Mouse (Mus musculus) embryonic facial prominence, embryonic 13.5 days (tissue): ENCODE results near the gene Txn2. TPM values are rescaled to one million over a fixed set of nuclear protein-coding genes. Genes with fewer than 3 reads are reported as not detected.

Source experiments
- ATAC-seq: fragments of 200-750 bp; cut with Nextera tagmentation; 2 replicates; pipeline ENCODE4 v1.8.0; 2017; ENCODE audit warnings: low read depth; ENCODE audit not compliant: insufficient number of reproducible peaks, insufficient read depth, low FRiP score, low TSS enrichment
- H3K27ac ChIP-seq: fragments of 300-500 bp; sonication (generic); 2 replicates; pipeline ENCODE4 v1.5.1; 2015; ENCODE audit warnings: moderate library complexity, mild to moderate bottlenecking, inconsistent platforms
- H3K27me3 ChIP-seq: fragments of 300-500 bp; sonication (generic); 2 replicates; pipeline ENCODE4 v1.6.1; 2015; ENCODE audit warnings: mild to moderate bottlenecking, inconsistent platforms
- H3K36me3 ChIP-seq: fragments of 300-500 bp; sonication (generic); 2 replicates; pipeline ENCODE4 v1.6.1; 2015; ENCODE audit warnings: mild to moderate bottlenecking, inconsistent platforms
- H3K4me1 ChIP-seq: fragments of 300-500 bp; sonication (generic); 2 replicates; pipeline ENCODE4 v1.6.1; 2015; ENCODE audit warnings: inconsistent platforms
- H3K4me2 ChIP-seq: fragments of 300-500 bp; sonication (generic); 2 replicates; pipeline ENCODE4 v1.6.1; 2015; ENCODE audit warnings: moderate library complexity, mild to moderate bottlenecking, inconsistent platforms
- H3K4me3 ChIP-seq: fragments of 300-500 bp; sonication (generic); 2 replicates; pipeline ENCODE4 v1.5.1; 2015; ENCODE audit warnings: mild to moderate bottlenecking, inconsistent platforms
- H3K9ac ChIP-seq: fragments of 300-500 bp; sonication (generic); 2 replicates; pipeline ENCODE4 v1.6.1; 2015; ENCODE audit warnings: mild to moderate bottlenecking, inconsistent platforms
- H3K9me3 ChIP-seq: fragments of 300-500 bp; sonication (generic); 2 replicates; pipeline ENCODE4 v1.6.1; 2016; ENCODE audit warnings: inconsistent platforms
- WGBS: fragments of 180-500 bp; shearing (Covaris S2); methylation state at CpG from one replicate; pipeline ENCODE4 v1.1.7; 2015; ENCODE audit warnings: mixed read lengths; 5-methylcytosine and 5-hydroxymethylcytosine counted together
- polyA plus RNA-seq: library from polyadenylated mRNA; unstranded; fragments of >200 nt; fragmentation: Nextera tagmentation; extraction: Ambion mirVana; gene quantifications from 2 replicates; pipeline ENCODE4 v1.2.1, GENCODE M21; 2015

Txn2 gene
- polyA plus RNA-seq, 1 experiment from 2014 or later = 236 TPM

GRCm38 (mm10) chr15:77919441-77919840, 9.4 kb downstream of the Txn2 start:
- H3K4me3 ChIP-seq = no peak overlapping the region
- H3K27ac ChIP-seq = no peak overlapping the region
- ATAC-seq = no peak
- no peaks in the 10 kb centered on the region for H3K27me3 ChIP-seq
- H3K4me1 ChIP-seq = no peaks in the 10 kb centered on the region
- H3K4me2 ChIP-seq = no peak overlapping the region
- no peaks in the 10 kb centered on the region for H3K9me3 ChIP-seq
- no peak overlapping the region for H3K9ac ChIP-seq
- 93% methylated on average over 12 of the region's 12 CpGs for WGBS
- H3K36me3 ChIP-seq = peaks cover 96% of the 10 kb centered on the region

GRCm38 (mm10) chr15:77916851-77917544, 11.8 kb downstream of the Txn2 start:
- Histone ChIP-seq H3K27me3 (no peaks in the 10 kb centered on the region), H3K36me3 (peaks cover 78% of the 10 kb centered on the region)
- WGBS = 39% methylated on average over 8 of the region's 8 CpGs

GRCm38 (mm10) chr15:77915287-77915686, 13.5 kb downstream of the Txn2 start:
- ATAC-seq = no peak
- Histone ChIP-seq H3K36me3 (peaks cover 62% of the 10 kb centered on the region), H3K4me3 (no peak overlapping the region), H3K9me3 (no peaks in the 10 kb centered on the region), H3K27me3 (no peaks in the 10 kb centered on the region), H3K27ac (no peak overlapping the region), H3K4me1 (no peaks in the 10 kb centered on the region), H3K9ac (no peak overlapping the region), H3K4me2 (no peak overlapping the region)
- WGBS = 95% methylated on average over 4 of the region's 4 CpGs

More at GRCm38 (mm10) chr15:77916851-77917544, 11.8 kb downstream of the Txn2 start:
- no peak for ATAC-seq
- H3K9ac ChIP-seq = no peak overlapping the region
- H3K9me3 ChIP-seq = no peaks in the 10 kb centered on the region
- H3K4me2 ChIP-seq = no peak overlapping the region
- H3K4me3 ChIP-seq = no peak overlapping the region
- H3K4me1 ChIP-seq = no peaks in the 10 kb centered on the region
- H3K27ac ChIP-seq = no peak overlapping the region

- Histone ChIP-seq H3K27ac (no peak overlapping the region), H3K4me3 (no peak overlapping the region), H3K9ac (no peak overlapping the region), H3K4me2 (no peak overlapping the region), H3K4me1 (no peaks in the 10 kb centered on the region), H3K27me3 (no peaks in the 10 kb centered on the region), H3K36me3 (peaks cover 55% of the 10 kb centered on the region), H3K9me3 (no peaks in the 10 kb centered on the region)
- WGBS = 96% methylated on average over 3 of the region's 3 CpGs
- no peak for ATAC-seq
These were observed 14.3 kb downstream of the Txn2 start for GRCm38 (mm10) chr15:77914507-77914906.

- Histone ChIP-seq H3K36me3 (peaks cover 41% of the 10 kb centered on the region), H3K4me2 (no peak overlapping the region), H3K4me3 (no peak overlapping the region), H3K27me3 (no peaks in the 10 kb centered on the region), H3K4me1 (no peaks in the 10 kb centered on the region), H3K9ac (no peak overlapping the region), H3K27ac (no peak overlapping the region), H3K9me3 (no peaks in the 10 kb centered on the region)
- ATAC-seq = no peak
- WGBS = 85% methylated on average over 8 of the region's 8 CpGs
These were observed 15.8 kb downstream of the Txn2 start for GRCm38 (mm10) chr15:77913054-77913453.

DNA sequence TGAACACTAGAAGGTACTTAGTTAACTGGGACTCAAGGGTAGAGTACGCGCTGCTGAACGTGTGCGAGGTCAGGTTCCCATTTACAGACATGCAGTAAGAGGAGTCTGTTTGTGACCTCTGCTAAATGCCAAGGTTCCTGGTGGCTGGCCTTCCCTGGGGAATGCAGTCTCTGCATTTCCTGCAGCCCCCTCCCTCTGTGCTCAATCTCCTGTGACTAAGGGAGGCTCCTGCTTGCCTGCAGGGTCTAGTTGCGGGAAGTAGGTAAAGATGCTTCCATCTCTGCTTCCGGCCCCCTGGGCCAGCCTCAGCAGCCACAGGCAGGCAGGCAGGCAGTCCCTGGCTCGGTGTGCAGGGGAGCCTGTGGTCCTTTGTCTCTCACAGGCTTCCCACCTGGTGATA, 16.2 kb downstream of the Txn2 start:
- H3K27ac ChIP-seq = no peak overlapping the region
- 40% methylated on average over 7 of the region's 7 CpGs for WGBS

GRCm38 (mm10) chr15:77912048-77912447, 16.8 kb downstream of the Txn2 start:
- no peak overlapping the region for H3K4me3 ChIP-seq
- no peak overlapping the region for H3K27ac ChIP-seq
- no peak overlapping the region for H3K4me2 ChIP-seq
- no peaks in the 10 kb centered on the region for H3K4me1 ChIP-seq
- ATAC-seq = no peak
- WGBS = 56% methylated on average over 5 of the region's 5 CpGs
- H3K36me3 ChIP-seq = peaks cover 33% of the 10 kb centered on the region
- no peaks in the 10 kb centered on the region for H3K27me3 ChIP-seq
- no peaks in the 10 kb centered on the region for H3K9me3 ChIP-seq
- no peak overlapping the region for H3K9ac ChIP-seq

More for the DNA sequence above, 16.2 kb downstream of the Txn2 start:
- H3K4me1 ChIP-seq = no peaks in the 10 kb centered on the region
- ATAC-seq = no peak
- no peaks in the 10 kb centered on the region for H3K27me3 ChIP-seq
- H3K36me3 ChIP-seq = peaks cover 36% of the 10 kb centered on the region
- no peak overlapping the region for H3K4me2 ChIP-seq
- H3K4me3 ChIP-seq = no peak overlapping the region
- no peaks in the 10 kb centered on the region for H3K9me3 ChIP-seq
- H3K9ac ChIP-seq = no peak overlapping the region

GRCm38 (mm10) chr15:77911065-77911464, 17.7 kb downstream of the Txn2 start:
- 4% methylated on average over 2 of the region's 2 CpGs for WGBS
- Histone ChIP-seq H3K4me1 (peaks cover 5% of the 10 kb centered on the region), H3K27ac (no peak overlapping the region)

DNA sequence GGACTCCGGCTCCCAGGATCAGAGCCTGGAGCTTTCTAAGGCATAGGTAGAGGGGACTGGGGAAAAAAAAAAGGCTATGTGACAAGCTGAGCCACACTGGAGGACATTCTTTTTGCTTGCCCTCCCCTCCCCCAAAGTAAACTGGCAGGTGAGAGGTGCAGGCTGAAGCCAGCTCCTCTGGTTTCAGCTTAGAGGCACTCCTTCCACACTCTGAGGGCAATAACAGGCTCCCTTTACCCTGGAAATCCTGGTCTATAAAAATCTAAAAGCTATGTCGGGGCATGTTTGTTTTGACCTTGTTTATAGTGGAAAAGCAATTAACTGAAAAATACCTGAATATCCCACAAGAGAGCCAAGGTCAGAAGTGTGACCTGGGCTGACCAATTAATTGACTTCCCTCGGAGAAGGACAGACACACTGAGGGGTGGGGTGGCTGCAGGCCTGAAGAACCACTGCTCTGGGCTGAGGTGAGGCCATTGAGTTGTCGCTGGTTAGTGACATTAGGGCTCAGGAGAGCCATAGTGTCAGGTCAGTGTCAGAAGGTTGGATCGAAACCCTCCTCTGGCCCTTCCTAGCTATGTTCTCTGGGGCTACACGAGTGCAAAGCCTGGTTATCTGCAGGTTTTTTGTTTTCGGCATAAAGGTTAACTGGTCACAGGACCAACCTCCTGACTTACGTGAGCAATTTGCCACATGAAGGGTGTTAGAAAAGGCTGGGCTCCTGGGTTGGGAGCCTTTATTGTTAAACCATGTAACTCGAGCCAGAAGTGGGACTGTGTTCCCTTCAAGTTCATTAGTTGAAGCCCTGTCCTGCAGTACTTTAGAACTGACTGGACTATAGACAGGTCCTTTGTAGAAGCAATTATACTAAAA, 20.9 kb downstream of the Txn2 start:
- ATAC-seq = no peak
- H3K27ac ChIP-seq = 0 out of 2 replicates have a peak overlapping the region, but pooled peaks have one; percentile 17
- no peaks in the 10 kb centered on the region for H3K9me3 ChIP-seq
- no peak overlapping the region for H3K4me3 ChIP-seq
- no peaks in the 10 kb centered on the region for H3K36me3 ChIP-seq
- WGBS = 48% methylated on average over 9 of the region's 9 CpGs
- peaks cover 32% of the 10 kb centered on the region for H3K4me1 ChIP-seq
- H3K9ac ChIP-seq = no peak overlapping the region
- H3K27me3 ChIP-seq = no peaks in the 10 kb centered on the region
- H3K4me2 ChIP-seq = no peak overlapping the region

More at GRCm38 (mm10) chr15:77911065-77911464, 17.7 kb downstream of the Txn2 start:
- no peak overlapping the region for H3K9ac ChIP-seq
- H3K4me3 ChIP-seq = no peak overlapping the region
- H3K4me2 ChIP-seq = no peak overlapping the region
- peaks cover 24% of the 10 kb centered on the region for H3K36me3 ChIP-seq
- no peaks in the 10 kb centered on the region for H3K9me3 ChIP-seq
- H3K27me3 ChIP-seq = no peaks in the 10 kb centered on the region
- ATAC-seq = no peak

- WGBS = 57% methylated on average over 10 of the region's 10 CpGs
- H3K27ac ChIP-seq = 0 out of 2 replicates have a peak overlapping the region, but pooled peaks have one; percentile 78
- no peaks in the 10 kb centered on the region for H3K9me3 ChIP-seq
- no peaks in the 10 kb centered on the region for H3K36me3 ChIP-seq
- no peak overlapping the region for H3K4me3 ChIP-seq
- H3K27me3 ChIP-seq = no peaks in the 10 kb centered on the region
- no peak overlapping the region for H3K4me2 ChIP-seq
- H3K9ac ChIP-seq = no peak overlapping the region
- 0 out of 2 replicates have a peak, but pooled peaks have one; percentile 28 for ATAC-seq
- peaks cover 32% of the 10 kb centered on the region for H3K4me1 ChIP-seq
These were observed 22.3 kb downstream of the Txn2 start for GRCm38 (mm10) chr15:77906545-77906944.

GRCm38 (mm10) chr15:77906081-77906480, 22.7 kb downstream of the Txn2 start:
- no peaks in the 10 kb centered on the region for H3K9me3 ChIP-seq
- H3K27me3 ChIP-seq = no peaks in the 10 kb centered on the region
- 74% methylated on average over 8 of the region's 8 CpGs for WGBS
- H3K4me1 ChIP-seq = peaks cover 32% of the 10 kb centered on the region
- peak overlapping the region; percentile 69 for H3K4me2 ChIP-seq
- H3K36me3 ChIP-seq = no peaks in the 10 kb centered on the region
- H3K4me3 ChIP-seq = no peak overlapping the region
- no peak; the same call in 1 of the 2 replicates for ATAC-seq
- 0 out of 2 replicates have a peak overlapping the region, but pooled peaks have one; percentile 65 for H3K9ac ChIP-seq
- peak overlapping the region; percentile 78; the same call in 1 of the 2 replicates for H3K27ac ChIP-seq
